Mouse (Mus musculus) layer of hippocampus, adult 9-11 months (tissue): Measurements from ENCODE around the gene Taar3.

Source experiments
- DNase-seq: peaks from one replicate; pipeline ENCODE4 v3.0.0; 2022

Taar3 gene

GRCm38 (mm10) chr10:23949508-23950005, at the start of gene Taar3:
Gene Taar3 (plus strand): TSS chr10:23949558.
- DNase-seq: no peak

- no peak for DNase-seq
Measured at GRCm38 (mm10) chr10:23901119-23901518, 48.2 kb upstream of the Taar3 start.

- DNase-seq: no peak
Measured at GRCm38 (mm10) chr10:23905661-23906060, 43.7 kb upstream of the Taar3 start.

- no peak for DNase-seq
Measured at GRCm38 (mm10) chr10:23920056-23920455, 29.3 kb upstream of the Taar3 start, which contains the start of gene Taar1. Gene Taar1 (plus strand): TSS chr10:23920356.

- no peak for DNase-seq
Measured at GRCm38 (mm10) chr10:23922468-23922867, 26.9 kb upstream of the Taar3 start.

- no peak for DNase-seq
Measured at GRCm38 (mm10) chr10:23923941-23924340, 25.4 kb upstream of the Taar3 start.

GRCm38 (mm10) chr10:23937613-23938012, 11.7 kb upstream of the Taar3 start:
- no peak for DNase-seq

GRCm38 (mm10) chr10:23938312-23938711, 11.0 kb upstream of the Taar3 start, which contains the start of gene Taar2:
Gene Taar2 (plus strand): TSS chr10:23938572.
- DNase-seq: no peak

GRCm38 (mm10) chr10:23942465-23942864, 6.9 kb upstream of the Taar3 start:
- no peak for DNase-seq

- DNase-seq: no peak
Measured at GRCm38 (mm10) chr10:23948026-23948425, 1.3 kb upstream of the Taar3 start.

GRCm38 (mm10) chr10:23951714-23952113, 2.4 kb downstream of the Taar3 start:
- DNase-seq: no peak

- DNase-seq: no peak
Measured at GRCm38 (mm10) chr10:23959071-23959470, 9.7 kb downstream of the Taar3 start.

- DNase-seq: no peak
Measured at GRCm38 (mm10) chr10:23960444-23960915, 11.1 kb downstream of the Taar3 start, which contains the start of gene Taar4. Gene Taar4 (plus strand): TSS chr10:23960494.

GRCm38 (mm10) chr10:23963444-23963843, 14.1 kb downstream of the Taar3 start:
- no peak for DNase-seq

- no peak for DNase-seq
Measured at GRCm38 (mm10) chr10:23964921-23965610, 15.7 kb downstream of the Taar3 start.

GRCm38 (mm10) chr10:23970656-23971165, 21.4 kb downstream of the Taar3 start, which contains the start of gene Taar5:
Gene Taar5 (plus strand): TSS chr10:23970706.
- no peak for DNase-seq

GRCm38 (mm10) chr10:23971256-23971655, 21.9 kb downstream of the Taar3 start:
- DNase-seq: no peak

GRCm38 (mm10) chr10:23977958-23978357, 28.6 kb downstream of the Taar3 start:
- no peak for DNase-seq

- peak; percentile 65 for DNase-seq
Measured at GRCm38 (mm10) chr10:23978901-23979705, 29.7 kb downstream of the Taar3 start.

- no peak for DNase-seq
Measured at GRCm38 (mm10) chr10:23985546-23985945, 36.2 kb downstream of the Taar3 start, which contains the start of gene Taar6. Gene Taar6 (minus strand): TSS chr10:23985646.

GRCm38 (mm10) chr10:23986419-23986818, 37.1 kb downstream of the Taar3 start:
- DNase-seq: no peak

- DNase-seq: no peak
Measured at GRCm38 (mm10) chr10:23993381-23993780, 44.0 kb downstream of the Taar3 start, which contains the start of gene Taar7a. Gene Taar7a (minus strand): TSS chr10:23993481.

- DNase-seq: no peak
Measured at GRCm38 (mm10) chr10:23999639-24000038, 50.3 kb downstream of the Taar3 start, which contains the start of gene Taar7b. Gene Taar7b (plus strand): TSS chr10:23999939.
